Mouse (Mus musculus): ENCODE measurements around the gene Ubr4. TPM values are rescaled to one million over a fixed set of nuclear protein-coding genes. Genes with fewer than 3 reads are reported as not detected.

Ubr4 gene
- total and polyA plus RNA-seq, 3 experiments: 90.0 to 123 (median 109) TPM

DNA sequence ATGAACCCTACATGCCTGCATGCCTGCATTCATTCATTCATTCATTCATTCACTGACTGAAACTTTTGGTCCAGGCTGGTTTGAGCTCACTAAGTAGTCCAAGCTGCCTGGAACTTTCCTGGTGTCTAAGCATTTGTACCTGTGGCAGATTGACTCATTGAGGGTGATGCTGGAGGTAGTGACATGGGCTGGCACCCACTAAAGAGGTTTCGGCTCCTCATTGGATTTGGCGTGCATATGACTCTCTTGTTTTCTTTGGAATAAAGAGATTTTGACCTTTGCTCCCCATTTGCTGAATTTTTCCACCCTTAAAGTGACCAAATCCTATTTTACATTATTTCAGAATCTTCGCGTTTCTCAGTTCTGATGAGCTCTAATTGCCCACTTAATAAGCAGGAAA, 37.1 kb downstream of the Ubr4 start:
- H3K4me1 ChIP-seq (ENCODE audit: control insufficient read depth, insufficient read depth, low read length): peaks cover 5% of the 10 kb centered on the region
- intact Hi-C loops (cut with DNase I): no loop called here
- no peaks in the 10 kb centered on the region for H3K27me3 ChIP-seq (ENCODE audit: control insufficient read depth, insufficient read depth, low read length)
- 70% methylated on average over 4 of the region's 4 CpGs for WGBS
- H3K4me3 ChIP-seq: no peak overlapping the region
- H3K27ac ChIP-seq: no peak overlapping the region
- no peak overlapping the region for H3K9ac ChIP-seq (ENCODE audit: low read depth, low read length)
- no peak for DNase-seq
- H3K36me3 ChIP-seq (ENCODE audit: control insufficient read depth, insufficient read depth, low read length): no peaks in the 10 kb centered on the region
- no peak for TF ChIP-seq CTCF (IDR thresholded peaks at IDR 0.05)
- no peak for TF ChIP-seq POLR2A (IDR thresholded peaks at IDR 0.05; ENCODE audit: insufficient read depth, low read depth, low read length)
- TF ChIP-seq EP300 (IDR thresholded peaks at IDR 0.05; ENCODE audit: insufficient read depth, low read depth, low read length): no peak
- peaks cover 2% of the 10 kb centered on the region; the same call in 1 of the 2 replicates for H3K79me2 ChIP-seq (replicated peaks; ENCODE audit: control insufficient read depth, insufficient read depth, low read length)

GRCm38 (mm10) chr4:139395431-139395830, 43.0 kb downstream of the Ubr4 start:
- no peaks in the 10 kb centered on the region for H3K36me3 ChIP-seq (ENCODE audit: control insufficient read depth, insufficient read depth, low read length)
- TF ChIP-seq CTCF (IDR thresholded peaks at IDR 0.05) (no peak), EP300 (IDR thresholded peaks at IDR 0.05; ENCODE audit: insufficient read depth, low read depth, low read length) (no peak), POLR2A (IDR thresholded peaks at IDR 0.05; ENCODE audit: insufficient read depth, low read depth, low read length) (no peak)
- 28% methylated on average over 2 of the region's 2 CpGs for WGBS
- no peak overlapping the region for H3K27ac ChIP-seq
- DNase-seq: no peak
- H3K4me3 ChIP-seq: no peak overlapping the region
- intact Hi-C loops (cut with DNase I): no loop called here
- no peaks in the 10 kb centered on the region for H3K79me2 ChIP-seq (replicated peaks; ENCODE audit: control insufficient read depth, insufficient read depth, low read length)
- no peak overlapping the region for H3K9ac ChIP-seq (ENCODE audit: low read depth, low read length)
- no peaks in the 10 kb centered on the region for H3K4me1 ChIP-seq (ENCODE audit: control insufficient read depth, insufficient read depth, low read length)
- H3K27me3 ChIP-seq (ENCODE audit: control insufficient read depth, insufficient read depth, low read length): no peaks in the 10 kb centered on the region

DNA sequence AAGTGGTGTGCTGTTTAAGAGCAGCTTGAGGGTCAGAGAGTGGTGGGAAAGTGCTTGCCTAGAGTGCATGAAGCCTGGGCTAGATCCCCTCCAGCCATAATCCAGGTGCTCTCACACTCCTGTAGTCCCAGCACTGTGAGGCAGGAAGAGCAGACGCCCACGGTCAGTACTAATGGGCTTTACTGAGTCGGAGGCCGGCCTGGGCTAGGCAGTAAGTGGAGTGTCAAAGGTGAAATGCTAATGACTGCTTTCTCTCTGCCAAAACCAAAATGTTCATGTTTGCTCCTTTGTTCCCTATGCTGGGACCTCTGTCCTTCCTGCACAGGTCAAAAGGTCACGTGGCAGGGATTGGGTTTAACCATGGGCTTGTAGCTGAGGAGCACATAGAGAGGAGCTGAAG, 48.1 kb downstream of the Ubr4 start:
- no peak for TF ChIP-seq CTCF (IDR thresholded peaks at IDR 0.05)
- TF ChIP-seq EP300 (IDR thresholded peaks at IDR 0.05; ENCODE audit: insufficient read depth, low read depth, low read length): no peak
- no peak for TF ChIP-seq POLR2A (IDR thresholded peaks at IDR 0.05; ENCODE audit: insufficient read depth, low read depth, low read length)
- no peak overlapping the region for H3K4me3 ChIP-seq
- H3K9ac ChIP-seq (ENCODE audit: low read depth, low read length): no peak overlapping the region
- H3K27me3 ChIP-seq (ENCODE audit: control insufficient read depth, insufficient read depth, low read length): no peaks in the 10 kb centered on the region
- no peaks in the 10 kb centered on the region for H3K4me1 ChIP-seq (ENCODE audit: control insufficient read depth, insufficient read depth, low read length)
- no peak for DNase-seq
- no peaks in the 10 kb centered on the region for H3K36me3 ChIP-seq (ENCODE audit: control insufficient read depth, insufficient read depth, low read length)
- 81% methylated on average over 5 of the region's 5 CpGs for WGBS
- no peak overlapping the region for H3K27ac ChIP-seq
- intact Hi-C loops (cut with DNase I): no loop called here
- no peaks in the 10 kb centered on the region for H3K79me2 ChIP-seq (replicated peaks; ENCODE audit: control insufficient read depth, insufficient read depth, low read length)

DNA sequence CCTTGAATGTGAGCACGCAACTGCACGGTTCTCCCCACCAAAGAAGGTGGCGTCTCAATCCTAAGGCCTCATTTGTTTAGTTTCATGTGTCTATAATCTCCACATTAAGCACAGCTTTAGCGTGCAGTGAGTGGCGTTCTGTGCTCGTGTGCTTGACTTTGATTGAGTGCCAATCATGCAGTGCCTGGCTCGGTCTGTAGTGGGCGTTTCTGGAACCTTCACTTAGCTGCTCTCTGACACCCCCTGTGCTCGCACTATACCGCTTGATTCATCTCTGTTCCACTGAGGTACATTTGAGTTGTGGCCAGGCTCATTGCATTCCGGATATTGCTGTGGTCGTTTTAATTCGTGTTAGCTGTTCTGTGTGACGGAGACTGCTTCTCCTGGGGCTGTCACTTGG, 50.8 kb downstream of the Ubr4 start:
- Histone ChIP-seq H3K27me3 (ENCODE audit: control insufficient read depth, insufficient read depth, low read length) (no peaks in the 10 kb centered on the region), H3K79me2 (replicated peaks; ENCODE audit: control insufficient read depth, insufficient read depth, low read length) (no peaks in the 10 kb centered on the region), H3K4me1 (ENCODE audit: control insufficient read depth, insufficient read depth, low read length) (no peaks in the 10 kb centered on the region), H3K9ac (ENCODE audit: low read depth, low read length) (no peak overlapping the region), H3K36me3 (ENCODE audit: control insufficient read depth, insufficient read depth, low read length) (no peaks in the 10 kb centered on the region), H3K4me3 (no peak overlapping the region), H3K27ac (no peak overlapping the region)
- intact Hi-C loops (cut with DNase I): no loop called here
- DNase-seq: no peak
- TF ChIP-seq EP300 (IDR thresholded peaks at IDR 0.05; ENCODE audit: insufficient read depth, low read depth, low read length) (no peak), CTCF (IDR thresholded peaks at IDR 0.05) (no peak), POLR2A (IDR thresholded peaks at IDR 0.05; ENCODE audit: insufficient read depth, low read depth, low read length) (no peak)
- WGBS: 81% methylated on average over 14 of the region's 14 CpGs

GRCm38 (mm10) chr4:139411351-139411750, 58.9 kb downstream of the Ubr4 start:
- intact Hi-C loops (cut with DNase I): no loop called here
- Histone ChIP-seq H3K4me1 (ENCODE audit: control insufficient read depth, insufficient read depth, low read length) (no peaks in the 10 kb centered on the region), H3K9ac (ENCODE audit: low read depth, low read length) (no peak overlapping the region), H3K27me3 (ENCODE audit: control insufficient read depth, insufficient read depth, low read length) (no peaks in the 10 kb centered on the region), H3K4me3 (no peak overlapping the region), H3K79me2 (replicated peaks; ENCODE audit: control insufficient read depth, insufficient read depth, low read length) (no peaks in the 10 kb centered on the region), H3K27ac (peak overlapping the region; percentile 40), H3K36me3 (ENCODE audit: control insufficient read depth, insufficient read depth, low read length) (peaks cover 4% of the 10 kb centered on the region; the same call in 1 of the 2 replicates)
- no peak for TF ChIP-seq CTCF (IDR thresholded peaks at IDR 0.05)
- no peak for TF ChIP-seq POLR2A (IDR thresholded peaks at IDR 0.05; ENCODE audit: insufficient read depth, low read depth, low read length)
- no peak for TF ChIP-seq EP300 (IDR thresholded peaks at IDR 0.05; ENCODE audit: insufficient read depth, low read depth, low read length)
- peak in 1 of 2 experiments; percentile 49 for DNase-seq
- WGBS: 66% methylated on average over 3 of the region's 3 CpGs

GRCm38 (mm10) chr4:139417868-139418267, 65.5 kb downstream of the Ubr4 start:
- no peaks in the 10 kb centered on the region for H3K27me3 ChIP-seq (ENCODE audit: control insufficient read depth, insufficient read depth, low read length)
- H3K4me3 ChIP-seq: no peak overlapping the region
- intact Hi-C loops (cut with DNase I): no loop called here
- no peak overlapping the region for H3K9ac ChIP-seq (ENCODE audit: low read depth, low read length)
- TF ChIP-seq CTCF (IDR thresholded peaks at IDR 0.05): 0 out of 2 replicates have a peak, but pooled peaks have one; percentile 11
- TF ChIP-seq POLR2A (IDR thresholded peaks at IDR 0.05; ENCODE audit: insufficient read depth, low read depth, low read length): no peak
- H3K79me2 ChIP-seq (replicated peaks; ENCODE audit: control insufficient read depth, insufficient read depth, low read length): no peaks in the 10 kb centered on the region
- H3K36me3 ChIP-seq (ENCODE audit: control insufficient read depth, insufficient read depth, low read length): no peaks in the 10 kb centered on the region
- 75% methylated on average over 1 of the region's 1 CpGs for WGBS
- no peaks in the 10 kb centered on the region for H3K4me1 ChIP-seq (ENCODE audit: control insufficient read depth, insufficient read depth, low read length)
- no peak overlapping the region for H3K27ac ChIP-seq
- no peak for DNase-seq
